Mouse (Mus musculus): ENCODE results near the gene Cavin1. TPM values are rescaled to one million over a fixed set of nuclear protein-coding genes. Genes with fewer than 3 reads are reported as not detected.
A peak's percentile ranks its signal among the peaks of the same experiment; 100 is the strongest.

Gene Cavin1
- total and polyA plus RNA-seq, 3 experiments: 3.4 to 9.0 TPM; not detected in 1

DNA sequence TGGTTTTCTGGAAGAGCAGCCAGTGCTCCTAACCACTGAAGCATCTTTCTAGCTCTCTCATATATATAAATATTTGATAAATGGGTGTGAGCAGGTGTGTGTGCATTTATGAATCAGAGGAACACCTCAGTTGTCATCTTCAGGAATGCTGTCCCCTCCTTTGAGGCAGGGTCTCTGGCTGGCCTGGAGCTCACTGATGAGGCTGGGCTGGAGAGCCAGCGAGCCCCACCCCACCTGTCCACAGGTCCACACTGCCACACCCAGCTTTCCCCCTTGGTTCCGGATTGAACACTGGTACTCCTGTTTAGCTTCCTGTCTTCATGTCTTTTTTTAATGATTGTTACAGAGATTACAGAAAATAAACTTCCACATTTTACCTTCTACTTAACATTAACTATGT lies 22.8 kb upstream of the Cavin1 start:
- H3K79me2 ChIP-seq (ENCODE audit: control insufficient read depth, insufficient read depth, low read length, poor library complexity): no peaks in the 10 kb centered on the region
- peaks cover 0 to 17% of the 10 kb centered on the region in 2 experiments; a peak in 2 of 4 replicates for H3K36me3 ChIP-seq (ENCODE audit: control insufficient read depth in 1 of 2, insufficient read depth in 2 of 2, low read length in 2 of 2)
- H3K27ac ChIP-seq (ENCODE audit: control insufficient read depth, low read depth, low read length): no peak overlapping the region
- no peak overlapping the region for H3K4me3 ChIP-seq (ENCODE audit: control insufficient read depth in 1 of 2, insufficient read depth in 1 of 2, low read depth in 2 of 2, low read length in 2 of 2)
- no peak for DNase-seq (ENCODE audit: low read depth, low spot score)
- H3K9ac ChIP-seq (ENCODE audit: control insufficient read depth, low read depth, low read length, poor library complexity, severe bottlenecking): no peak overlapping the region
- peak in 1 of 2 experiments; percentile 32; a peak in 1 of 4 replicates for TF ChIP-seq EP300 (IDR thresholded peaks at IDR 0.05; ENCODE audit: low read depth in 1 of 2, low read length in 2 of 2)
- 0 out of 2 replicates have a peak, but pooled peaks have one; percentile 10 for TF ChIP-seq ZNF384 (IDR thresholded peaks at IDR 0.05; ENCODE audit: low read depth, low read length)
- no peak for TF ChIP-seq POLR2A (IDR thresholded peaks at IDR 0.05; ENCODE audit: control insufficient read depth in 1 of 2, insufficient read depth in 1 of 2, low read depth in 1 of 2, low read length in 2 of 2, poor library complexity in 1 of 2)
- H3K27me3 ChIP-seq (ENCODE audit: control insufficient read depth in 1 of 2, insufficient read depth in 2 of 2, low read length in 2 of 2): peaks cover 1 to 3% of the 10 kb centered on the region in 2 experiments; a peak in 1 of 4 replicates
- H3K4me1 ChIP-seq (ENCODE audit: control insufficient read depth in 1 of 2, insufficient read depth in 2 of 2, low read length in 2 of 2): peaks cover 5 to 9% of the 10 kb centered on the region in 2 experiments
- H3K9me3 ChIP-seq (replicated peaks; ENCODE audit: insufficient read depth, low read length): no peaks in the 10 kb centered on the region

DNA sequence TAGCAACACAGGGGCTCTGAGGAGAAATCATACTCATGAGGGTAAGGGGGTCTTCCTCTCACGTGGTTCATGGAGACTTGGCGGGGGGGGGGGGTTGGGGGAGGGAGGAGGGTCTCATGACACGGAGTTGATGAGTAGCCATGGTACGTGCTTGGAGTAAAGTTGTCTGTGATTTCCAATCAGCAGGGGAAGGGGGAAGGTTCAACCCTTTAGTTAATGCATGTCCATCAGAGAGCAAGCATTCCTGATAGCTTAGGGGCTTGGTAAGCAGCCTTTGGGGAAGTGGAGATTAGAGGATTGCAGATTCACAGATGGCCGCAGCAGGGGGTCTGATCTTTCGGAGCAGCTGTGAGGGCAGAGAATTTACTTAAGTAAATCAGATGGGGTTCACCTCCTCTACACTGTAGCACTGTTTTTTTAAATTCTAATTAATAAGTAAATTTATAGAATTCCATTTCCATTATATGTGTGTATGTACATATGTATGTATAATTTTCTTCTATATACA lies 20.4 kb upstream of the Cavin1 start:
- peak; percentile 80 for DNase-seq (ENCODE audit: low read depth, low spot score)

DNA sequence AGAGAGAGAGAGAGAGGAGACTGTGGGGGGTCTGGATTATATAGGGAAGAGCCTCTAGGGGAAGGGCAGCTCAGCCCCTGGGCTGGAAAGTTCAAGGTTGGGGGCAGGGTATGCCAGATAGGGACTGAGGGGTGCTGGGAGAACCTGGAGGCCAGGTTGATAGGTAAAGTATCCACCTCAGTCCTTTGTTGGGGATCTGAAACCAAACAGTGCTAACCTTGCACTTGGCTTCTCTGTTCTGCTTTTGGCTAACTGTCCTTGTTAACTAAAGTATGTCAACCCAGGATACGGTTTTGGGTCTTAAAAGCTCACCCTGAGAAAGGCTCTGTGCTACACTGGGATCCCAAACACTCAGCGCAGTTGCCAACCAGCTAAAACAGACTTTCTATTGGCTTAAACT lies 19.0 kb upstream of the Cavin1 start:
- TF ChIP-seq ZC3H11A (IDR thresholded peaks at IDR 0.05; ENCODE audit: low read depth, low read length): no peak
- no peak for TF ChIP-seq MAX (IDR thresholded peaks at IDR 0.05; ENCODE audit: low read length)
- TF ChIP-seq MAFK (IDR thresholded peaks at IDR 0.05; ENCODE audit: borderline replicate concordance, low read depth, low read length): no peak
- no peaks in the 10 kb centered on the region for H3K9me3 ChIP-seq (replicated peaks; ENCODE audit: insufficient read depth, low read length)
- H3K27ac ChIP-seq (ENCODE audit: control insufficient read depth, low read depth, low read length): no peak overlapping the region

More for the DNA sequence above, 20.4 kb upstream of the Cavin1 start:
- H3K79me2 ChIP-seq (ENCODE audit: control insufficient read depth, insufficient read depth, low read length, poor library complexity): no peaks in the 10 kb centered on the region
- H3K4me1 ChIP-seq (ENCODE audit: control insufficient read depth in 1 of 2, insufficient read depth in 2 of 2, low read length in 2 of 2): peaks cover 5 to 9% of the 10 kb centered on the region in 2 experiments
- no peak overlapping the region for H3K4me3 ChIP-seq (ENCODE audit: control insufficient read depth in 1 of 2, insufficient read depth in 1 of 2, low read depth in 2 of 2, low read length in 2 of 2)
- TF ChIP-seq MYC (IDR thresholded peaks at IDR 0.05; ENCODE audit: low read depth, low read length) (no peak), MAZ (IDR thresholded peaks at IDR 0.05; ENCODE audit: low read depth, low read length) (no peak), BHLHE40 (IDR thresholded peaks at IDR 0.05; ENCODE audit: borderline replicate concordance, low read depth, low read length) (no peak), USF1 (IDR thresholded peaks at IDR 0.05; ENCODE audit: low read depth, low read length) (no peak), CHD2 (IDR thresholded peaks at IDR 0.05; ENCODE audit: low read length) (no peak), ZC3H11A (IDR thresholded peaks at IDR 0.05; ENCODE audit: low read depth, low read length) (no peak), SMC3 (IDR thresholded peaks at IDR 0.05; ENCODE audit: low read depth, low read length) (no peak), HCFC1 (IDR thresholded peaks at IDR 0.05; ENCODE audit: low read depth, low read length) (no peak), TCF12 (IDR thresholded peaks at IDR 0.05; ENCODE audit: low read depth, low read length) (peak; percentile 85), MXI1 (IDR thresholded peaks at IDR 0.05; ENCODE audit: low read depth, low read length) (no peak), USF2 (IDR thresholded peaks at IDR 0.05; ENCODE audit: borderline replicate concordance in 1 of 2, insufficient read depth in 1 of 2, low read depth in 1 of 2, low read length in 2 of 2) (no peak), NELFE (IDR thresholded peaks at IDR 0.05; ENCODE audit: low read depth, low read length) (no peak), CTCF (IDR thresholded peaks at IDR 0.05 in 2 of 3, conservative IDR thresholded peaks at IDR 0.05 in 1 of 3; ENCODE audit: control insufficient read depth in 1 of 3, insufficient read depth in 1 of 3, low read depth in 2 of 3, low read length in 3 of 3, poor library complexity in 1 of 3, severe bottlenecking in 1 of 3) (no peak), TBP (IDR thresholded peaks at IDR 0.05; ENCODE audit: low read depth, low read length) (no peak), TAL1 (IDR thresholded peaks at IDR 0.05; ENCODE audit: low read length) (peak; percentile 48), RCOR1 (IDR thresholded peaks at IDR 0.05; ENCODE audit: low read depth, low read length) (peak; percentile 91), SIN3A (IDR thresholded peaks at IDR 0.05; ENCODE audit: low read length) (no peak), EP300 (IDR thresholded peaks at IDR 0.05; ENCODE audit: low read depth in 1 of 2, low read length in 2 of 2) (peak in 1 of 2 experiments; percentile 58; a peak in 3 of 4 replicates), ETS1 (IDR thresholded peaks at IDR 0.05; ENCODE audit: low read depth, low read length) (peak; percentile 85), GABPA (IDR thresholded peaks at IDR 0.05; ENCODE audit: low read depth, low read length) (no peak), MYB (IDR thresholded peaks at IDR 0.05; ENCODE audit: low read depth, low read length) (no peak), ELF1 (IDR thresholded peaks at IDR 0.05; ENCODE audit: low read depth, low read length) (no peak), MAFK (IDR thresholded peaks at IDR 0.05; ENCODE audit: borderline replicate concordance, low read depth, low read length) (no peak), GATA1 (IDR thresholded peaks at IDR 0.05; ENCODE audit: low read depth, low read length) (peak; percentile 57), ZNF384 (IDR thresholded peaks at IDR 0.05; ENCODE audit: low read depth, low read length) (no peak), ZMIZ1 (IDR thresholded peaks at IDR 0.05; ENCODE audit: low read depth, low read length) (no peak)
- no peak overlapping the region for H3K27ac ChIP-seq (ENCODE audit: control insufficient read depth, low read depth, low read length)
- H3K36me3 ChIP-seq (ENCODE audit: control insufficient read depth in 1 of 2, insufficient read depth in 2 of 2, low read length in 2 of 2): peaks cover 0 to 20% of the 10 kb centered on the region in 2 experiments; a peak in 2 of 4 replicates
- peaks cover 0 to 3% of the 10 kb centered on the region in 2 experiments; a peak in 1 of 4 replicates for H3K27me3 ChIP-seq (ENCODE audit: control insufficient read depth in 1 of 2, insufficient read depth in 2 of 2, low read length in 2 of 2)
- no peak overlapping the region for H3K9ac ChIP-seq (ENCODE audit: control insufficient read depth, low read depth, low read length, poor library complexity, severe bottlenecking)
- H3K9me3 ChIP-seq (replicated peaks; ENCODE audit: insufficient read depth, low read length): no peaks in the 10 kb centered on the region

More for the DNA sequence above, 19.0 kb upstream of the Cavin1 start:
- Histone ChIP-seq H3K27me3 (ENCODE audit: control insufficient read depth in 1 of 2, insufficient read depth in 2 of 2, low read length in 2 of 2) (no peaks in the 10 kb centered on the region), H3K79me2 (ENCODE audit: control insufficient read depth, insufficient read depth, low read length, poor library complexity) (no peaks in the 10 kb centered on the region), H3K9ac (ENCODE audit: control insufficient read depth, low read depth, low read length, poor library complexity, severe bottlenecking) (no peak overlapping the region), H3K4me3 (ENCODE audit: control insufficient read depth in 1 of 2, insufficient read depth in 1 of 2, low read depth in 2 of 2, low read length in 2 of 2) (no peak overlapping the region), H3K4me1 (ENCODE audit: control insufficient read depth in 1 of 2, insufficient read depth in 2 of 2, low read length in 2 of 2) (peaks cover 5 to 9% of the 10 kb centered on the region in 2 experiments), H3K36me3 (ENCODE audit: control insufficient read depth in 1 of 2, insufficient read depth in 2 of 2, low read length in 2 of 2) (peaks cover 0 to 20% of the 10 kb centered on the region in 2 experiments; a peak in 2 of 4 replicates)
- DNase-seq (ENCODE audit: low read depth, low spot score): no peak
